Mouse (Mus musculus) kidney, postnatal 14 days (tissue): Measurements from ENCODE around the gene Fgfbp3.
"Not testable (repeated sequence)": the region's sequence is repeated elsewhere in the genome, so short reads cannot be mapped to it uniquely, and the experiment has no call there.

ENCODE experiments used
- DNase-seq: peaks from one replicate; pipeline ENCODE4 v3.0.0; 2022; ENCODE audit warnings: mixed read lengths

The Fgfbp3 gene

GRCm38 (mm10) chr19:36909676-36910292 lies 9.6 kb downstream of the Fgfbp3 start:
- peak; percentile 56 for DNase-seq

GRCm38 (mm10) chr19:36909150-36909549 lies 10.3 kb downstream of the Fgfbp3 start:
- DNase-seq, result no peak

- DNase-seq, result peak; percentile 29
Measured at GRCm38 (mm10) chr19:36904211-36905007, 15.0 kb downstream of the Fgfbp3 start.

GRCm38 (mm10) chr19:36903377-36903776 lies 16.0 kb downstream of the Fgfbp3 start:
- no peak for DNase-seq

- DNase-seq, result no peak
Measured at GRCm38 (mm10) chr19:36897778-36898177, 21.6 kb downstream of the Fgfbp3 start.

- DNase-seq, result no peak
Measured at GRCm38 (mm10) chr19:36896791-36897569, 22.4 kb downstream of the Fgfbp3 start.

- DNase-seq, result no peak
Measured at GRCm38 (mm10) chr19:36891746-36892145, 27.7 kb downstream of the Fgfbp3 start.

- DNase-seq, result no peak
Measured at GRCm38 (mm10) chr19:36887706-36888105, 31.7 kb downstream of the Fgfbp3 start.

- DNase-seq, result no peak
Measured at GRCm38 (mm10) chr19:36886316-36886715, 33.1 kb downstream of the Fgfbp3 start.

GRCm38 (mm10) chr19:36883119-36883518 lies 36.3 kb downstream of the Fgfbp3 start:
- peak; percentile 24 for DNase-seq

- no peak for DNase-seq
Measured at GRCm38 (mm10) chr19:36878743-36879495, 40.5 kb downstream of the Fgfbp3 start.

GRCm38 (mm10) chr19:36877329-36877728 lies 42.1 kb downstream of the Fgfbp3 start:
- no peak for DNase-seq

GRCm38 (mm10) chr19:36874651-36875050 lies 44.8 kb downstream of the Fgfbp3 start:
- no peak for DNase-seq

- DNase-seq, result not testable (repeated sequence)
Measured at GRCm38 (mm10) chr19:36868675-36869074, 50.7 kb downstream of the Fgfbp3 start.
